Mouse (Mus musculus) liver, adult 2 months (tissue): Measurements from ENCODE around the gene Pak7. TPM values are rescaled to one million over a fixed set of nuclear protein-coding genes. Genes with fewer than 3 reads are reported as not detected.

Experiments used
- DNase-seq: peaks from one replicate; pipeline ENCODE4 v3.0.0-alpha.2; 2011; ENCODE audit warnings: low read depth, low spot score; ENCODE audit errors: extremely low read depth
- H3K27ac ChIP-seq: fragments of 200-500 bp; replicated peaks from 2 replicates; pipeline ENCODE4 v1.5.1; 2012; ENCODE audit warnings: low read depth, mild to moderate bottlenecking, control low read depth, inconsistent platforms, low read length; ENCODE audit not compliant: insufficient read depth
- H3K27me3 ChIP-seq: fragments of 200-500 bp; 2 replicates; pipeline ENCODE4 v1.6.1; 2012; ENCODE audit warnings: mild to moderate bottlenecking, moderate library complexity, low read length, inconsistent platforms; ENCODE audit not compliant: control insufficient read depth, insufficient read depth
- H3K36me3 ChIP-seq: fragments of 200-500 bp; 2 replicates; pipeline ENCODE4 v1.6.1; 2012; ENCODE audit warnings: low read length, inconsistent platforms; ENCODE audit not compliant: control insufficient read depth, insufficient read depth
- H3K4me1 ChIP-seq: fragments of 200-500 bp; 2 replicates; pipeline ENCODE4 v1.6.1; 2011; ENCODE audit warnings: low read length; ENCODE audit not compliant: control insufficient read depth, insufficient read depth
- H3K4me3 ChIP-seq: fragments of 200-500 bp; 2 replicates; pipeline ENCODE4 v1.5.1; 2011; ENCODE audit warnings: low read depth, mild to moderate bottlenecking, control low read depth, low read length, moderate library complexity; ENCODE audit not compliant: insufficient read depth
- H3K79me2 ChIP-seq: fragments of 200-500 bp; 2 replicates; pipeline ENCODE4 v1.6.1; 2012; ENCODE audit warnings: inconsistent platforms, mild to moderate bottlenecking, low read length, moderate library complexity; ENCODE audit not compliant: control insufficient read depth, insufficient read depth
- H3K9ac ChIP-seq: fragments of 200-500 bp; 2 replicates; pipeline ENCODE4 v1.6.1; 2012; ENCODE audit warnings: low read depth, mild to moderate bottlenecking, control low read depth, inconsistent platforms, low read length
- CTCF ChIP-seq: fragments of 200-500 bp; IDR thresholded peaks from 2 replicates; pipeline ENCODE4 v1.5.1; 2011; ENCODE audit warnings: low read depth, low read length, control low read depth
- POLR2A ChIP-seq: fragments of 200-500 bp; IDR thresholded peaks from 2 replicates; pipeline ENCODE4 v1.6.1; 2011; ENCODE audit warnings: low read length, control low read depth; ENCODE audit not compliant: insufficient read depth; ENCODE audit errors: extremely low read depth
- WGBS: fragments of 180-500 bp; shearing (Covaris S2); methylation state at CpG from one replicate; pipeline ENCODE4 v1.1.7; 2018; 5-methylcytosine and 5-hydroxymethylcytosine counted together
- polyA plus RNA-seq: library from polyadenylated mRNA; depleted of rRNA; stranded (reverse); fragments of >200 nt; gene quantifications from 2 replicates; pipeline ENCODE4 v1.2.3, GENCODE M21; 2012
- total RNA-seq: library from RNA; depleted of rRNA; stranded (reverse); fragments of >200 nt; gene quantifications from 2 replicates; pipeline ENCODE4 v1.2.3, GENCODE M21; 2014

The Pak7 gene
- total and polyA plus RNA-seq, 2 experiments: not detected

- Histone ChIP-seq H3K4me1 (no peaks in the 10 kb centered on the region), H3K4me3 (no peak overlapping the region), H3K27me3 (no peaks in the 10 kb centered on the region), H3K36me3 (no peaks in the 10 kb centered on the region), H3K9ac (no peak overlapping the region), H3K27ac (no peak overlapping the region), H3K79me2 (no peaks in the 10 kb centered on the region)
- no peak for DNase-seq
- no peak for TF ChIP-seq CTCF
- 48% methylated on average over 2 of the region's 2 CpGs for WGBS
Observed at GRCm38 (mm10) chr2:136095978-136096377, 291.8 kb downstream of the Pak7 start.

DNA sequence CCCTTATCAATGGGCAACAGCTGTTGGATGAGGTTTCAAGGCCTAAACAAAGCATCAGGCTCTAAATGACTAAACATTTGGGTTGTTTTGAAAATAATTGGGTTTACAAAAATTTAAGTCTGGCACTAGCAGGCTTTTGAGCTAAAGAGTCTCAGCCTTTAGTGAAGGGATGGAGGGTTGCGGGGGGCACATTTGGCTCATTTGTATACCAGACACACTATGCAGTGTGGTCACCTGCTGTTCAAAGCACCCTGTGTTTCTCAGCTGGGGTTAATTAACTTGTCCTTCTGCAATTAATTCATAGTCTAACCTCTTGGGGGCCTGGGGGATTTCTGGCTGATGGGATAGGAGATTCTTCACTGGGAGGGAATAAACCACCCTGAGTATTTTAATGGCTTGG, 323.4 kb downstream of the Pak7 start:
- Histone ChIP-seq H3K4me3 (no peak overlapping the region), H3K36me3 (no peaks in the 10 kb centered on the region), H3K4me1 (no peaks in the 10 kb centered on the region), H3K27me3 (0 out of 2 replicates have a peak, but pooled peaks cover 3% of the 10 kb centered on the region), H3K27ac (no peak overlapping the region), H3K79me2 (no peaks in the 10 kb centered on the region), H3K9ac (no peak overlapping the region)
- TF ChIP-seq CTCF: no peak
- no peak for TF ChIP-seq POLR2A
- DNase-seq: no peak
- WGBS: 90% methylated on average over 1 of the region's 1 CpGs

DNA sequence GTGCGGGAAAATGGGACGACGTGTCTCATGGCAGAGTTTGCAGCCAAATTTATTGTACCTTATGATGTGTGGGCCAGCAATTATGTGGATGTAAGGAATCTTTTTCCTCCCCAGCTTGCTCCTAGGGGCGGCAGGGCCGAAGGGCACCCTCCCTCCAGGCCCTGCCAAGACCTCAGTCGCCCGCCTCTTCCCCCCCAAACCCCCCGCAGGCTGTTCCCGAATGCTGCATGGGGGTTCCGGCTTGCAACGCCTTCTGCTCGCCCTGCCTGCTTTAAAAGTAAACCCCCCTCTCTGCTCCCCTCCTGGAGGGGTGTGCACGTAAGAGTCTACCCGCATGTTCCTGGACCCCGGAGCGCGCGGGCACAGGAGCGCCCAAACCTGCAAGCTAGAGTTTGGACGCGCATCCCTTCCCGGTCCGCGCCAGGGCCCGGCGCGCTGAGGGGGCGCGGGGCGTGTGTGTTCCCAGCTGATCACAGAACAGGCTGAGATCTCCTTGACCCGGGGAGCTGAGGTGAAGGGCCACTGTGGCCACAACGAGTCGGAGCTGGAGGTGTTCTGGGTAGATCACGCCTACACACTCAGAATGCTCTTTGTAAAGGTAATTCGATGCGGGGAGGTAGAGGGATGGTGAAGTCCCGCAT, 328.6 kb downstream of the Pak7 start:
- H3K27ac ChIP-seq: no peak overlapping the region
- peaks cover 5% of the 10 kb centered on the region; the same call in 1 of the 2 replicates for H3K27me3 ChIP-seq
- H3K79me2 ChIP-seq: no peaks in the 10 kb centered on the region
- H3K36me3 ChIP-seq: no peaks in the 10 kb centered on the region
- TF ChIP-seq CTCF (no peak), POLR2A (no peak)
- no peak for DNase-seq
- no peak overlapping the region for H3K9ac ChIP-seq
- 3% methylated on average over 37 of the region's 37 CpGs for WGBS
- no peaks in the 10 kb centered on the region for H3K4me1 ChIP-seq
- no peak overlapping the region for H3K4me3 ChIP-seq

DNA sequence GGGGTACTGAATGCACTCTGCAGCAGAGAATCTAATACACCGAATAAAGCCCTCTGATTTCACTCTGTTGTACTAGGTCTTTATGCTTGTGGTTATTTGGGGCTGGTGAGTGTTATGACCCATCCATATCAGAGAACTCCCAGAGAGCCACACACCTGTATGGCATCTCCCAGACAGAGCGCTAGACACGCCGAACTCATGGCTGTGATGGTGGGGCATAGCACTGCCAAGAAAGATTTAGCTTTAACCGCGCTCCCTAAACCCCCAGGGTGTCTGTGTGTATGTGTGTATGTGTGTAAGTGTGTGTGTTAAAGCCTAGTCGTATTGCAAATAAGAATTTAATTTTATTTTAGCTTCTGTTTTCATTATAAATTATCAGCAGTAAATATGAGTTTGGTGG, 329.4 kb downstream of the Pak7 start:
- no peak for DNase-seq
- H3K27ac ChIP-seq: no peak overlapping the region
- TF ChIP-seq POLR2A (no peak), CTCF (no peak)

GRCm38 (mm10) chr2:136057861-136058331, 329.9 kb downstream of the Pak7 start:
- Histone ChIP-seq H3K4me3 (no peak overlapping the region), H3K9ac (no peak overlapping the region), H3K79me2 (no peaks in the 10 kb centered on the region), H3K4me1 (no peaks in the 10 kb centered on the region), H3K27ac (no peak overlapping the region), H3K27me3 (peaks cover 5% of the 10 kb centered on the region; the same call in 1 of the 2 replicates), H3K36me3 (no peaks in the 10 kb centered on the region)
- 9% methylated on average over 19 of the region's 19 CpGs for WGBS
- TF ChIP-seq POLR2A: no peak
- TF ChIP-seq CTCF: no peak
- DNase-seq: no peak

More for the DNA sequence above, 329.4 kb downstream of the Pak7 start:
- Histone ChIP-seq H3K36me3 (no peaks in the 10 kb centered on the region), H3K27me3 (peaks cover 5% of the 10 kb centered on the region; the same call in 1 of the 2 replicates), H3K9ac (no peak overlapping the region), H3K79me2 (no peaks in the 10 kb centered on the region), H3K4me3 (no peak overlapping the region), H3K4me1 (no peaks in the 10 kb centered on the region)
- WGBS: 8% methylated on average over 7 of the region's 7 CpGs

- Histone ChIP-seq H3K27ac (no peak within 1 kb of the TSS), H3K27me3 (no peaks in the 10 kb centered on the region), H3K4me3 (no peak within 1 kb of the TSS), H3K79me2 (no peaks in the 10 kb centered on the region), H3K4me1 (no peaks in the 10 kb centered on the region), H3K36me3 (no peaks in the 10 kb centered on the region), H3K9ac (no peak within 1 kb of the TSS)
- no peak for DNase-seq
- 14% methylated on average over 8 of the region's 8 CpGs for WGBS
- TF ChIP-seq POLR2A (no peak), CTCF (no peak)
Observed at GRCm38 (mm10) chr2:136051688-136052289, 336.0 kb downstream of the Pak7 start, which contains the start of gene Lamp5. Gene Lamp5 (plus strand): TSS chr2:136052239.
